8 mouse cellular contexts compared by ENCODE assay signal in genomic region chr14:123201426-123202274, GRCm38 (mm10).
A peak's percentile ranks its signal among the peaks of the same experiment; 100 is the strongest.
DNase-seq lines count a peak whose midpoint lies in the region; ATAC-seq lines count a peak whose summit lies in the region.
"Had no signal": no experiment of that assay in that cellular context is flagged by ENCODE, and none has a peak within 500 bp of the region (broad histone marks: within the 10 kb centered on the region; RNA-seq: fewer than 3 reads in every experiment).

No protein-coding gene starts in this region.

- H3K4me2 ChIP-seq in intestine, embryonic 16.5 days (ENCODE audit: low read depth, low read length) = 0 out of 2 replicates have a peak overlapping the region, but pooled peaks have one; percentile 21
- H3K4me2 ChIP-seq: limb, embryonic 12.5 days had no signal

- no peak overlapping the region for H3K27ac ChIP-seq in intestine, embryonic 16.5 days (ENCODE audit: low read length)
- H3K27ac ChIP-seq: limb, embryonic 12.5 days had no signal

- H3K4me1 ChIP-seq in intestine, embryonic 16.5 days (ENCODE audit: control insufficient read depth, insufficient read depth, low read length) = no peaks in the 10 kb centered on the region
- H3K4me1 ChIP-seq: limb, embryonic 12.5 days had no signal

- H3K27me3 ChIP-seq in intestine, embryonic 16.5 days (replicated peaks; ENCODE audit: control insufficient read depth, insufficient read depth, low read length) = no peaks in the 10 kb centered on the region
- H3K27me3 ChIP-seq: limb, embryonic 12.5 days had no signal

- H3K9me3 ChIP-seq in intestine, embryonic 16.5 days (ENCODE audit: control insufficient read depth, low read length) = no peaks in the 10 kb centered on the region
- H3K9me3 ChIP-seq: limb, embryonic 12.5 days had no signal

- 57% methylated on average over 14 of the region's 14 CpGs for WGBS in intestine, embryonic 16.5 days

- H3K36me3 ChIP-seq in intestine, embryonic 16.5 days (ENCODE audit: control insufficient read depth, insufficient read depth, low read length) = no peaks in the 10 kb centered on the region
- H3K36me3 ChIP-seq: limb, embryonic 12.5 days had no signal

- intact Hi-C loops in left cerebral cortex, postnatal 25 days (cut with DNase I) = no loop called here

- DNase-seq in adipocyte (ENCODE audit: low spot score) = peak; percentile 88
- peak; percentile 82 for DNase-seq in cerebellum, adult 11-12 months
- peak; percentile 54 to 69 for DNase-seq in frontal cortex, postnatal 14 days (ENCODE audit: low spot score in 2 of 2)
- peak; percentile 56 to 67 for DNase-seq in left cerebral cortex, postnatal 25 days (ENCODE audit: low spot score in 2 of 2)
- DNase-seq in right cerebral cortex, postnatal 14 days = peak; percentile 57

- H3K4me3 ChIP-seq in intestine, embryonic 16.5 days (ENCODE audit: low read length) = no peak overlapping the region
- H3K4me3 ChIP-seq: limb, embryonic 12.5 days had no signal

- H3K9ac ChIP-seq in intestine, embryonic 16.5 days (ENCODE audit: low read depth, low read length) = no peak overlapping the region
- H3K9ac ChIP-seq: limb, embryonic 12.5 days had no signal

- ATAC-seq in intestine, embryonic 16.5 days = 0 out of 2 replicates have a peak, but pooled peaks have one; percentile 28
- no peak for ATAC-seq in megakaryocyte, adult 5-6 weeks (ENCODE audit: poor library complexity, severe bottlenecking)
